Mouse (Mus musculus) cortical plate, adult 2 months (tissue): Measurements from ENCODE around the gene Mras. TPM values are rescaled to one million over a fixed set of nuclear protein-coding genes. Genes with fewer than 3 reads are reported as not detected.

ENCODE experiments used
- H3K27ac ChIP-seq: fragments of 200-500 bp; 2 replicates; pipeline ENCODE4 v1.5.1; 2012; ENCODE audit warnings: low read length, control low read depth, inconsistent platforms; ENCODE audit not compliant: insufficient read depth
- H3K4me1 ChIP-seq: fragments of 200-500 bp; 2 replicates; pipeline ENCODE4 v1.6.1; 2011; ENCODE audit warnings: low read length; ENCODE audit not compliant: control insufficient read depth, insufficient read depth
- H3K4me3 ChIP-seq: fragments of 200-500 bp; 2 replicates; pipeline ENCODE4 v1.5.1; 2011; ENCODE audit warnings: mild to moderate bottlenecking, low read length, control low read depth; ENCODE audit not compliant: insufficient read depth
- CTCF ChIP-seq: fragments of 200-500 bp; IDR thresholded peaks from 2 replicates; pipeline ENCODE4 v1.5.1; 2011; ENCODE audit warnings: mild to moderate bottlenecking, control low read depth, low read length; ENCODE audit not compliant: insufficient read depth; ENCODE audit errors: extremely low read depth
- POLR2A ChIP-seq: fragments of 200-500 bp; IDR thresholded peaks from 2 replicates; pipeline ENCODE4 v1.6.1; 2011; ENCODE audit warnings: mild to moderate bottlenecking, low read length, control low read depth; ENCODE audit not compliant: insufficient read depth; ENCODE audit errors: extremely low read depth
- polyA plus RNA-seq: library from polyadenylated mRNA; depleted of rRNA; stranded (reverse); fragments of >200 nt; gene quantifications from 2 replicates; pipeline ENCODE4 v1.2.3, GENCODE M21; 2012

Mras gene
- polyA plus RNA-seq, 1 experiment: 176 TPM

DNA sequence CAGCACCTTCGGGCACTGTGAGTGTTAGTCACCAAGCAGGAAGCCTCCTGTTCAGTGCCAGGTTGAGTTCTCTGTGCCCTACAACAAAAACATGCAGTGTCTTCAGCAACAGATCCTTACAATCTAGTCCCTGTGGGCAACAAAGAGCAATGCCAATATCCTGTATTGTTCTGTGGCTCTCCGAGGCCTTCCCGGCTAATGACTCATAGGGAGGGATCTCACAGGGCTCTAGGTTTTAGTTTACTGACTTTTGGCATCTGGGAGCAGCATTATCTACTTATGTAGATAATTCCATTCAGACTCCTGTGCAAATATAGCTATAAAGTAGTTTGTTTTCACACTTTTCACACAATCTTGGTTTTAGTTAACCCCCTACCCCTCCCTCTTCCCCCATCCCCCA lies 71.3 kb downstream of the Mras start:
- Histone ChIP-seq H3K27ac (no peak overlapping the region), H3K4me1 (no peaks in the 10 kb centered on the region), H3K4me3 (no peak overlapping the region)
- no peak for TF ChIP-seq CTCF
- TF ChIP-seq POLR2A: no peak

DNA sequence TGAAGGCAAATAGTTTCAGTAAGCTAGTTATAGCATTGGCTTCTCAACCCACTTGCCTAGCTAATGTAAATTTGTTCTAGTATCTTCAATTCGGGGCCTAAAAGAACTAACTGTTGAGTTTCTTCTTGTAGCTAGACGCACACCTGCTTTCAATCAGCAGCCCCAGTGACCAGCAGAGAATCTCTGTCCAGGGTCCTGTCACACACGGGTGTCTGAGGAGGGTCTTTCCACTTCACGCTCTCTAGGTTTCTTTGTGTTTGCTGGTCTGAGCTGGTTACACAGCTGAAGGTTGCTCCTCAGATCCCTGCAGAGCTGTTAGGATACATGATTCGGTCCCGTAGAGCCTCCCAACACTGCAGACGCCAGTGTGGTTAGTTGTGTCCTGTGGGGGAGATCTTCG lies 74.1 kb downstream of the Mras start:
- H3K27ac ChIP-seq: no peak overlapping the region
- H3K4me1 ChIP-seq: no peaks in the 10 kb centered on the region
- H3K4me3 ChIP-seq: no peak overlapping the region
- TF ChIP-seq POLR2A: no peak
- no peak for TF ChIP-seq CTCF

DNA sequence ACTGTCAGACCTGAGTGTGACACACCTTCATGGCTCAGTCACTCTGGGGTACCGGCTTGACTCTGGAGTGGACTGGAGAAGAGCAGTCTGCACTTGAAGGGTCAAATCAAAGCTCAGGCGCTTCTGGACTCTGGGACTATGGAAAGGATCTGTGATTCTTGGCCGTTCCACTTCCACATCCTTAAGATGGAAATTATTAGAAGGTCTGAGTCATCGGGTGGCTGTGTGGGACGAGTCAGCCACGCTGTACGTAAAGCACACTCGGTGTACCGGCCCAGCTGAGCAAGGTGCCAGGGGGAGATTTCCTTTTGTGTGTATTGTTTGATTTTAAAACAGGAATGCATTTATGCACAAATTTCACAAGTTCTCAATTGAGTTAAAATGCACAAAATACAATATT lies 75.2 kb downstream of the Mras start:
- H3K4me1 ChIP-seq: peaks cover 1% of the 10 kb centered on the region; the same call in 1 of the 2 replicates
- no peak overlapping the region for H3K27ac ChIP-seq
- H3K4me3 ChIP-seq: no peak overlapping the region
- TF ChIP-seq CTCF: no peak
- TF ChIP-seq POLR2A: no peak

DNA sequence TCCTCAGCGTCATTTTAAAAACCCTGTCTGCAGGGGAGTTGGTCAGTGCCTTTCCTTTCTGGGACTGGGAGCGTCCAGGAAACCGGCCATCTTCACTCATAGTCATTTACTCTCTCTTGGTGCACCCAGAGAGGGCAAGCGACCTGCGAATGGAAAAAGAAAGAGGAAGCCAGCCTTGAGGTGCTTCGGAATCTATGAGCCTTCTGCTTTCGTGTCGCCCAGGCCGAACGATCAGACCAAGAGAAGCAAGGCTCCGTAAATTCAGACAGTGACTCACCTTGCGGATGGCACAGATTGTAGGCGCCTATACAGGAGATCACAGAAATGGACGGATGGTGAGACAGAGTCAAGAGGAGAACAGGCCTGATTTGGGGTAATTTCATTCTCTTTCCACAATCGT lies 78.2 kb downstream of the Mras start:
- peaks cover 1% of the 10 kb centered on the region; the same call in 1 of the 2 replicates for H3K4me1 ChIP-seq
- H3K4me3 ChIP-seq: no peak overlapping the region
- no peak overlapping the region for H3K27ac ChIP-seq
- no peak for TF ChIP-seq CTCF
- no peak for TF ChIP-seq POLR2A

DNA sequence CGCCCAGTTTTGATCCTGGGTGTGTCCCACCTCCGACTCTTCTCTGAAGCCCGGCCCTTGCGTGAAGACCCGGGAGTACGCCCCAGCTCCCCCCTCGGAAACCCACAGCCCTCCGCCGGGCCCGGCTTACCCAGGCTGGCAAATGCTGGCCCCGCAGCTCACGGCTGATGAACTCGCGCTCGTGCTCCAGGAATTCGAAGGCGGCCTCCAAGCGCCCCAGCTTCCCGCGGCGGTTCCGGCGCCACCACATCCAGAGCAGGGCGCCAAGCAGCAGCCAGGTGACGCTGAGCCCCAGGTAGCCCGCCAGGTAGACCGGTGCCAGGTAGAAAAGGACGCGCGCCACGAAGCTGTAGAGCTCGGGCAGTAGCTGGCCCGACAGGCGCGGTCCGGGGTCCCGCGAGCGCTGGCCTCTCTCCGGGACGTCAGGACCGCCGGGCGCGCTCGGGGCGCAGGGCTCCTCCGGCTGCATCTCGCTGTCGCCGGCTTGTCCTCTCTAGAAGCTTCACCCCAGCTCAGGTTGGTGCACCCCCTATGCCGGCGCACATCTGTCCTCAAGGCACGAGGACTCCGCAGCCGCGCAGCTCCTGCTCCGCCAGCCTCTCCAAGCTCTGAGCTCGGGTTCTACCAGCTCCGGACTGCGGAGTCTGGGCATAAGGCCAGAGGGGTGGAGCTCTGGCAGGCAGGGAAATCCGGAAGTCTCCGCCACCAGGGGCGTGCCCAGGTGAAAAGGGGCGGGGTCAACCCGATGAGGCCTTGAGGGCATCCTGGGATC lies 79.1 kb downstream of the Mras start, which contains the start of gene Esyt3:
Gene Esyt3 (minus strand): TSS at position 637 of the 772 bp plus-strand sequence.
- Histone ChIP-seq H3K4me3 (peak within 1 kb of the TSS; percentile 24; the same call in 1 of the 2 replicates), H3K27ac (no peak within 1 kb of the TSS), H3K4me1 (peaks cover 1% of the 10 kb centered on the region; the same call in 1 of the 2 replicates)
- TF ChIP-seq POLR2A (no peak), CTCF (no peak)

DNA sequence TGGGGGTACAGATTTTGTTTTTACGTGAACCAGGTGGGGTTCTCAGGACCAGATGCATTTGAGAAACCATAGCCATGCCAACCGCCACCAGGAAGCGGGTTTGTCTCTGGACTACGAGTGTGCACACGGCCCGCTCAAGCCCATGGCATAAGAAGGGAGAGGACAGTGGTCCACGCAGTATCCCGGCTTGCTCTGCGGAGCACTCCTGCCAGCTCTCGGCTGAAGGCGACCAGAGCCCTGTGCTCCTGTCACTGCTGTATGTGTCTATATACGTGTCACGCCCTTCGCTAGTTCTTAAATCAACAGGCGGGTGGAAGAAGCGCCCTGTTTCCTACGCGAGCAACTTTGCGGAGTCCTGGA lies 79.6 kb downstream of the Mras start:
- no peak overlapping the region for H3K27ac ChIP-seq
- peaks cover 1% of the 10 kb centered on the region; the same call in 1 of the 2 replicates for H3K4me1 ChIP-seq
- H3K4me3 ChIP-seq: peak overlapping the region; percentile 24; the same call in 1 of the 2 replicates
- no peak for TF ChIP-seq POLR2A
- TF ChIP-seq CTCF: no peak

DNA sequence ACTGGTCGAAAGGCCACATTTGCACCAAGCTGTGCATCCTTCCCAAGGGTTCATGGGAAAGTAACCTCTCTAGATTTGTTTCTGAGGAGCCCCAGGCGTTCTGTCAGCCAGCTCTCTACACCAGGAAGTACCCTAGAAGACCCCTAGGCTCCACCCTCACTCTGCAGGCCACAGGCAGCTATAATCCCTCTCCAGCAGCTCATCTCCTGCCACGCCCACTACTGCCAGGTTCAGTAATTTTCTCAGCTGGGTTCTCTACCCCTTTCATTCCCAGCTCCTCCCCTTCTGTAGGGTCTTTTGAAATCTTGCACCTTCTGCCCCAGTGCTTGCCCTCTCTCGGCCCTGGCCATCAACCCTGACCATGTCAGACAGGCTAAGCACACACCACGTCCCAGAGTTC lies 81.2 kb downstream of the Mras start:
- Histone ChIP-seq H3K4me3 (no peak overlapping the region), H3K4me1 (peaks cover 1% of the 10 kb centered on the region; the same call in 1 of the 2 replicates), H3K27ac (no peak overlapping the region)
- no peak for TF ChIP-seq POLR2A
- no peak for TF ChIP-seq CTCF

DNA sequence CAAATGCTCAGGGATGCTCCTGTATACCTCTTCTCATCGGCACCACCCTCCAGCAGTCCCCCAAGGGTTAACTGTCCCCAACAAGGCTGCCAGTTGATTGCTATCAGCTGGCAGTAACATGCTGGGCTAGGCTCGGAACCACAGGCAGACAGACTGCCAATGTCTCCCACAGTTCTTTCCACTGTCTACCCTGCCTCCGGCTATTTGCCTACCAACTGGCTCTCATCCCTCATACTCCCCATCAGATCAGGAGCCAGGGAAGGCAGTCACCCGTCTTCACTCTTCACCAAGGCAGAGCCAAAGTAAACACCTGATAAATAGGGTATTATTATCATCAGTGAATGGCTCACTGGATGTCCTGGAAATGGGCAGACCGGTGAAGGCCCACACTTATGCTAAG lies 82.4 kb downstream of the Mras start:
- Histone ChIP-seq H3K4me3 (no peak overlapping the region), H3K27ac (no peak overlapping the region), H3K4me1 (peaks cover 1% of the 10 kb centered on the region; the same call in 1 of the 2 replicates)
- no peak for TF ChIP-seq POLR2A
- no peak for TF ChIP-seq CTCF

DNA sequence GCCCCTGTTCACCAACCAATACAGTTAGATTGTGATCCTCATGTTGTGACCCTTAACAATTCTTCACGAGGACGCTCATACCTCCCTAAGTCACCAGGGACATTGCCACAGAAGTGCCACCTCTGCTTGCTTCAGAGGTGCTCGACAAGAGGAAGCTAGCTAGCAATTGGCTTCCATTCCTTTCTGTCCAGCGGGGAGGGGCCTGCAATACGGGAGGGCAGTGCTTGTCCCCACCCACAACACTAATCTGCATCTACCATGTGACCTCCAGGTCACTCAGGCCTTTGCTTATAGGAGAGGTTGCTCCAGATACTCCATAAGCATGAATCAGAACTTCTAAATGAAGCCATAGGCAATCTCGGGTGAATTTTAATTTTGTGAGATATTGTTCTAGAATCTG lies 83.8 kb downstream of the Mras start:
- no peak overlapping the region for H3K27ac ChIP-seq
- TF ChIP-seq POLR2A (no peak), CTCF (no peak)
- H3K4me1 ChIP-seq: peaks cover 1% of the 10 kb centered on the region; the same call in 1 of the 2 replicates
- no peak overlapping the region for H3K4me3 ChIP-seq

DNA sequence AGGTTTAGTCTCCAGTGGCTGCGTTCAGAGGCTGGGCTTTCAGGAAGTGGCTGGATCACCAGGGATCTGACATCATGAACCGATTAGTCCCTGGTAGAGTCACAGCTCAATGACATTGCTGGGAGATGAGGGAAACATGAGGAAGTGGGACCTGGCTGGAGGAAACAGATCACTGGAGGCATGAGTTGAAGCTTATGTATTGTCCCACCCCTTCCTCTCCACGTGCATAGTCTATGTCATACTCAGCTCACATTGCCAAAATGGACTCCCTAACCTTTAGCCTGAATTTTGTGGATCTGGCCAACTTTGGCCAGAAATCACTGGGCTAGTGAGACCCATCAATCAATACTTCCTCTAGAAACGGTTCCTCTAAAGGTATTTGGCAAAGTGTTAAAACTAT lies 84.2 kb downstream of the Mras start:
- no peak overlapping the region for H3K27ac ChIP-seq
- TF ChIP-seq CTCF (no peak), POLR2A (no peak)
- peaks cover 1% of the 10 kb centered on the region; the same call in 1 of the 2 replicates for H3K4me1 ChIP-seq
- H3K4me3 ChIP-seq: no peak overlapping the region

DNA sequence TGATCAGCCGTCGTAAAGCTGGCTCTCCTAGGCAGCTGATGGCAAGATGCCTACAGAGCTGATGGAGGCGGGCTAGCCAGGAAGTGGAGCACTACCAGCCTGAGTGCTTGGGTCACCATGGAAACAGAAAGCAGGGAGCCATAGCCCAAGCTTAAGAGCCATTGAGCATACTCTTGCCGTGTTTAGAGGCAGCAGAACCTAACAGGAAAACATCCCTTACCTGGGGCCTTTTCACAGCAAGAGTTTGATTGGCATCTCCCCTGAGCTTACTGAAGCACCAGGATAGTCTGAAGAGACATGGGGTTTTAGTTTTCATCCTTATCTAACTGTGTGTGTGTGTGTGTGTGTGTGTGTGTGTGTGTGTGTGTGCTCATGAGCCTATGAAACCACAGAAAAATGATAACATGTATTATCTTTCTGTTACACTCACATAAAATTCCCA lies 91.8 kb downstream of the Mras start:
- no peak for TF ChIP-seq CTCF
- TF ChIP-seq POLR2A: no peak
- no peak overlapping the region for H3K4me3 ChIP-seq
- H3K4me1 ChIP-seq: 0 out of 2 replicates have a peak, but pooled peaks cover 2% of the 10 kb centered on the region
- no peak overlapping the region for H3K27ac ChIP-seq
